19 mouse cellular contexts compared by ENCODE assay signal in genomic region chr1:21499815-21500534, GRCm38 (mm10).
DNase-seq lines count a peak whose midpoint lies in the region; ATAC-seq and TF ChIP-seq lines count a peak whose summit lies in the region.
"Had no signal": no experiment of that assay in that cellular context is flagged by ENCODE, and none has a peak within 500 bp of the region (broad histone marks: within the 10 kb centered on the region; RNA-seq: fewer than 3 reads in every experiment).

No protein-coding gene starts in this region.

- DNase-seq in frontal cortex, postnatal 14 days (ENCODE audit: low spot score in 2 of 2): no peak
- no peak for DNase-seq in lung, postnatal 0 days (ENCODE audit: low spot score)
- DNase-seq in cerebellum, postnatal 10 days: no peak
- DNase-seq: adrenal gland, postnatal 14 days; cerebellum, postnatal 14 days; gastrocnemius, adult 2 months; heart, adult 18-20 months; thymus, postnatal 36 days had no signal

- no peak overlapping the region for H3K9ac ChIP-seq in lung, embryonic 16.5 days (ENCODE audit: low read length)
- no peak overlapping the region for H3K9ac ChIP-seq in lung, postnatal 0 days (replicated peaks; ENCODE audit: low read depth)
- H3K9ac ChIP-seq in embryonic facial prominence, embryonic 13.5 days: no peak overlapping the region
- no peak overlapping the region for H3K9ac ChIP-seq in stomach, embryonic 15.5 days
- H3K9ac ChIP-seq in hindbrain, embryonic 12.5 days: no peak overlapping the region
- H3K9ac ChIP-seq: forebrain, embryonic 12.5 days; hindbrain, embryonic 15.5 days; lung, embryonic 15.5 days; neural tube, embryonic 15.5 days had no signal

- H3K36me3 ChIP-seq in lung, embryonic 16.5 days (ENCODE audit: control insufficient read depth, insufficient read depth, low read length): no peaks in the 10 kb centered on the region
- H3K36me3 ChIP-seq in lung, postnatal 0 days (ENCODE audit: insufficient read depth, low read length): no peaks in the 10 kb centered on the region
- no peaks in the 10 kb centered on the region for H3K36me3 ChIP-seq in embryonic facial prominence, embryonic 13.5 days
- no peaks in the 10 kb centered on the region for H3K36me3 ChIP-seq in stomach, embryonic 15.5 days
- H3K36me3 ChIP-seq in hindbrain, embryonic 12.5 days: no peaks in the 10 kb centered on the region
- H3K36me3 ChIP-seq: forebrain, embryonic 12.5 days; G1E; hindbrain, embryonic 15.5 days; lung, embryonic 15.5 days; neural tube, embryonic 15.5 days had no signal

- no peaks in the 10 kb centered on the region for H3K9me3 ChIP-seq in lung, embryonic 16.5 days (ENCODE audit: control insufficient read depth, low read length)
- H3K9me3 ChIP-seq in lung, postnatal 0 days (ENCODE audit: low read length): no peaks in the 10 kb centered on the region
- H3K9me3 ChIP-seq in embryonic facial prominence, embryonic 13.5 days: no peaks in the 10 kb centered on the region
- no peaks in the 10 kb centered on the region for H3K9me3 ChIP-seq in stomach, embryonic 15.5 days
- no peaks in the 10 kb centered on the region for H3K9me3 ChIP-seq in hindbrain, embryonic 12.5 days (replicated peaks)
- H3K9me3 ChIP-seq: forebrain, embryonic 12.5 days; G1E; hindbrain, embryonic 15.5 days; lung, embryonic 15.5 days; megakaryocyte, embryonic 14.5 days; neural tube, embryonic 15.5 days had no signal

- no peak for TF ChIP-seq EP300 in lung, postnatal 0 days (IDR thresholded peaks at IDR 0.05)

- 17% methylated on average over 10 of the region's 10 CpGs for WGBS in lung, embryonic 16.5 days
- WGBS in lung, postnatal 0 days: 15% methylated on average over 10 of the region's 10 CpGs
- 22% methylated on average over 10 of the region's 10 CpGs for WGBS in embryonic facial prominence, embryonic 13.5 days
- WGBS in stomach, embryonic 15.5 days: 22% methylated on average over 10 of the region's 10 CpGs
- WGBS in hindbrain, embryonic 12.5 days: 55% methylated on average over 10 of the region's 10 CpGs

- H3K4me3 ChIP-seq in lung, embryonic 16.5 days (ENCODE audit: low read length): no peak overlapping the region
- H3K4me3 ChIP-seq in lung, postnatal 0 days (ENCODE audit: low read depth, low read length): no peak overlapping the region
- no peak overlapping the region for H3K4me3 ChIP-seq in embryonic facial prominence, embryonic 13.5 days
- no peak overlapping the region for H3K4me3 ChIP-seq in stomach, embryonic 15.5 days (replicated peaks)
- no peak overlapping the region for H3K4me3 ChIP-seq in hindbrain, embryonic 12.5 days
- H3K4me3 ChIP-seq: forebrain, embryonic 12.5 days; gastrocnemius, adult 2 months; hindbrain, embryonic 15.5 days; lung, embryonic 15.5 days; megakaryocyte, embryonic 14.5 days; neural tube, embryonic 15.5 days had no signal

- TF ChIP-seq CTCF in lung, postnatal 0 days (IDR thresholded peaks at IDR 0.05): no peak

- 0 out of 2 replicates have a peak overlapping the region, but pooled peaks have one; percentile 14 for H3K4me2 ChIP-seq in lung, embryonic 16.5 days (ENCODE audit: low read depth, low read length)
- no peak overlapping the region for H3K4me2 ChIP-seq in lung, postnatal 0 days (replicated peaks; ENCODE audit: low read depth, low read length)
- peak overlapping the region; percentile 11; the same call in 1 of the 2 replicates for H3K4me2 ChIP-seq in embryonic facial prominence, embryonic 13.5 days
- peak overlapping the region; percentile 26 for H3K4me2 ChIP-seq in stomach, embryonic 15.5 days
- no peak overlapping the region for H3K4me2 ChIP-seq in hindbrain, embryonic 12.5 days (replicated peaks)
- H3K4me2 ChIP-seq: forebrain, embryonic 12.5 days; hindbrain, embryonic 15.5 days; lung, embryonic 15.5 days; neural tube, embryonic 15.5 days had no signal

- no peaks in the 10 kb centered on the region for H3K27me3 ChIP-seq in lung, embryonic 16.5 days (ENCODE audit: control insufficient read depth, insufficient read depth, low read depth, low read length)
- no peaks in the 10 kb centered on the region for H3K27me3 ChIP-seq in lung, postnatal 0 days (replicated peaks; ENCODE audit: insufficient read depth, low read length)
- no peaks in the 10 kb centered on the region for H3K27me3 ChIP-seq in embryonic facial prominence, embryonic 13.5 days
- H3K27me3 ChIP-seq in stomach, embryonic 15.5 days (replicated peaks): no peaks in the 10 kb centered on the region
- H3K27me3 ChIP-seq in hindbrain, embryonic 12.5 days: no peaks in the 10 kb centered on the region
- H3K27me3 ChIP-seq: forebrain, embryonic 12.5 days; hindbrain, embryonic 15.5 days; lung, embryonic 15.5 days; megakaryocyte, embryonic 14.5 days; neural tube, embryonic 15.5 days had no signal

- H3K27ac ChIP-seq in lung, embryonic 16.5 days (ENCODE audit: low read length): no peak overlapping the region
- no peak overlapping the region for H3K27ac ChIP-seq in lung, postnatal 0 days (ENCODE audit: low read length)
- H3K27ac ChIP-seq in embryonic facial prominence, embryonic 13.5 days: peak overlapping the region; percentile 57; the same call in 1 of the 2 replicates
- no peak overlapping the region for H3K27ac ChIP-seq in stomach, embryonic 15.5 days
- no peak overlapping the region for H3K27ac ChIP-seq in hindbrain, embryonic 12.5 days
- H3K27ac ChIP-seq: forebrain, embryonic 12.5 days; gastrocnemius, adult 2 months; hindbrain, embryonic 15.5 days; lung, embryonic 15.5 days; neural tube, embryonic 15.5 days had no signal

- peaks cover 4% of the 10 kb centered on the region; the same call in 1 of the 2 replicates for H3K4me1 ChIP-seq in lung, embryonic 16.5 days (replicated peaks; ENCODE audit: control insufficient read depth, insufficient read depth, low read length)
- no peaks in the 10 kb centered on the region for H3K4me1 ChIP-seq in lung, postnatal 0 days (ENCODE audit: insufficient read depth, low read depth, low read length)
- H3K4me1 ChIP-seq in embryonic facial prominence, embryonic 13.5 days: peaks cover 7% of the 10 kb centered on the region
- H3K4me1 ChIP-seq in stomach, embryonic 15.5 days: peaks cover 5% of the 10 kb centered on the region; the same call in 1 of the 2 replicates
- H3K4me1 ChIP-seq in hindbrain, embryonic 12.5 days: no peaks in the 10 kb centered on the region
- H3K4me1 ChIP-seq: forebrain, embryonic 12.5 days; hindbrain, embryonic 15.5 days; megakaryocyte, embryonic 14.5 days had no signal

- peak; percentile 31; the same call in 1 of the 2 replicates for ATAC-seq in frontal cortex, adult (ENCODE audit: low TSS enrichment)
- ATAC-seq in lung, embryonic 16.5 days (ENCODE audit: low read depth): no peak
- ATAC-seq in lung, postnatal 0 days: no peak
- no peak for ATAC-seq in embryonic facial prominence, embryonic 13.5 days (ENCODE audit: insufficient number of reproducible peaks, insufficient read depth, low FRiP score, low TSS enrichment, low read depth)
- no peak for ATAC-seq in stomach, embryonic 15.5 days (ENCODE audit: insufficient read depth, low FRiP score, low read depth)
- ATAC-seq in hindbrain, embryonic 12.5 days (ENCODE audit: low FRiP score): no peak

Comparison
In these comparisons a context has a peak if more than half of its experiments do, and no peak if none do; other contexts are left out.
1. H3K4me2 ChIP-seq: peak in lung, embryonic 16.5 days (single experiment), embryonic facial prominence, embryonic 13.5 days (single experiment) and stomach, embryonic 15.5 days (single experiment); none in lung, postnatal 0 days (single experiment) and hindbrain, embryonic 12.5 days (single experiment).